Mouse (Mus musculus) embryonic fibroblast, embryonic 13.5 days (primary cell): ENCODE results near the gene Hoxb4. TPM values are rescaled to one million over a fixed set of nuclear protein-coding genes. Genes with fewer than 3 reads are reported as not detected.

Experiments used
- H3K27ac ChIP-seq: 2 replicates; pipeline ENCODE4 v1.5.1; 2012; ENCODE audit warnings: low read length, control low read depth, inconsistent platforms; ENCODE audit not compliant: insufficient read depth
- H3K4me1 ChIP-seq: 2 replicates; pipeline ENCODE4 v1.6.1; 2011; ENCODE audit warnings: low read length; ENCODE audit not compliant: control insufficient read depth, insufficient read depth
- H3K4me3 ChIP-seq: 2 replicates; pipeline ENCODE4 v1.5.1; 2011; ENCODE audit warnings: mild to moderate bottlenecking, control low read depth, low read length; ENCODE audit not compliant: insufficient read depth
- CTCF ChIP-seq: IDR thresholded peaks from 2 replicates; pipeline ENCODE4 v1.5.1; 2011; ENCODE audit warnings: mild to moderate bottlenecking, control low read depth, low read length, moderate library complexity, borderline replicate concordance; ENCODE audit not compliant: insufficient read depth
- POLR2A ChIP-seq: IDR thresholded peaks from 2 replicates; pipeline ENCODE4 v1.6.1; 2011; ENCODE audit warnings: low read depth, mild to moderate bottlenecking, control low read depth, low read length, moderate library complexity
- polyA plus RNA-seq: library from polyadenylated mRNA; stranded (reverse); fragments of >200 nt; gene quantifications from 2 replicates; pipeline ENCODE4 v1.2.4, GENCODE M21; 2011; ENCODE audit warnings: low read depth; ENCODE audit not compliant: missing spikeins, insufficient read length

Gene Hoxb4
- polyA plus RNA-seq, 1 experiment, result 8.3 TPM

- Histone ChIP-seq H3K27ac (peak overlapping the region; percentile 70), H3K4me3 (no peak overlapping the region), H3K4me1 (no peaks in the 10 kb centered on the region)
- TF ChIP-seq POLR2A, result no peak
- no peak for TF ChIP-seq CTCF
These were observed 3.8 kb downstream of the Hoxb4 start for GRCm38 (mm10) chr11:96321846-96322245.

GRCm38 (mm10) chr11:96322738-96323137 is 4.7 kb downstream of the Hoxb4 start:
- Histone ChIP-seq H3K27ac (peak overlapping the region; percentile 70; the same call in 1 of the 2 replicates), H3K4me3 (no peak overlapping the region), H3K4me1 (no peaks in the 10 kb centered on the region)
- TF ChIP-seq POLR2A, result no peak
- TF ChIP-seq CTCF, result no peak

GRCm38 (mm10) chr11:96323154-96323553 is 5.1 kb downstream of the Hoxb4 start, which contains the start of gene Hoxb3:
TSS of gene Hoxb3 (plus strand) at chr11:96323326.
- Histone ChIP-seq H3K27ac (peak within 1 kb of the TSS; percentile 70), H3K4me3 (peak within 1 kb of the TSS; percentile 6; the same call in 1 of the 2 replicates), H3K4me1 (no peaks in the 10 kb centered on the region)
- TF ChIP-seq CTCF (no peak), POLR2A (no peak)

- H3K27ac ChIP-seq, result peak overlapping the region; percentile 51
- no peaks in the 10 kb centered on the region for H3K4me1 ChIP-seq
- no peak overlapping the region for H3K4me3 ChIP-seq
These were observed 6.1 kb downstream of the Hoxb4 start for GRCm38 (mm10) chr11:96324125-96324524.

GRCm38 (mm10) chr11:96324965-96325364 is 6.9 kb downstream of the Hoxb4 start:
- TF ChIP-seq CTCF (no peak), POLR2A (no peak)
- no peaks in the 10 kb centered on the region for H3K4me1 ChIP-seq
- no peak overlapping the region; the same call in 1 of the 2 replicates for H3K4me3 ChIP-seq
- H3K27ac ChIP-seq, result peak overlapping the region; percentile 51

More at GRCm38 (mm10) chr11:96324125-96324524, 6.1 kb downstream of the Hoxb4 start:
- no peak for TF ChIP-seq CTCF
- TF ChIP-seq POLR2A, result no peak

- H3K4me1 ChIP-seq, result no peaks in the 10 kb centered on the region
- peak overlapping the region; percentile 56 for H3K27ac ChIP-seq
- no peak for TF ChIP-seq POLR2A
- TF ChIP-seq CTCF, result no peak
- H3K4me3 ChIP-seq, result peak overlapping the region; percentile 19; the same call in 1 of the 2 replicates
These were observed 7.7 kb downstream of the Hoxb4 start for GRCm38 (mm10) chr11:96325747-96326212.

DNA sequence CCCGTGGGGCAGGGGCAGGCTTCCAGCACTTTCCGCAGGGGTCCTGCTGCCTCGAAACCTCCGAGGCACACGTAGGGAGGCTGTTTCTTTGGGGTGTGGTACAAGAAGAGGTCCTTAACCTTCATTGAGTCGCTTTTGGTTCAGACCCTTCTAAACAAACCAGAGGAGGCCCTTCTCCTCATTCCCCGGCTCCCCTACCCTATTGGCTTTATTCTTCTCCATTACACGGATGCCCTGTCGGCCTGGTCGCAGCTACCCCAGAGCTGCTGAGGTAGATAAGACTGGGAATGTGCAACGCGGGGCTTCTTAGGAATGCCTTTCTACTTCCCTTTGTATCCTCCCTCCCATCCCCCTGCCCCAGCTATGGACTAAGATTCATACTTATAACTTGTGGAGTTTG is 8.6 kb downstream of the Hoxb4 start:
- TF ChIP-seq POLR2A (no peak), CTCF (no peak)
- Histone ChIP-seq H3K27ac (peak overlapping the region; percentile 47; the same call in 1 of the 2 replicates), H3K4me3 (no peak overlapping the region), H3K4me1 (no peaks in the 10 kb centered on the region)

- no peaks in the 10 kb centered on the region for H3K4me1 ChIP-seq
- TF ChIP-seq POLR2A, result no peak
- no peak for TF ChIP-seq CTCF
These were observed 9.1 kb downstream of the Hoxb4 start for GRCm38 (mm10) chr11:96327122-96327521.

DNA sequence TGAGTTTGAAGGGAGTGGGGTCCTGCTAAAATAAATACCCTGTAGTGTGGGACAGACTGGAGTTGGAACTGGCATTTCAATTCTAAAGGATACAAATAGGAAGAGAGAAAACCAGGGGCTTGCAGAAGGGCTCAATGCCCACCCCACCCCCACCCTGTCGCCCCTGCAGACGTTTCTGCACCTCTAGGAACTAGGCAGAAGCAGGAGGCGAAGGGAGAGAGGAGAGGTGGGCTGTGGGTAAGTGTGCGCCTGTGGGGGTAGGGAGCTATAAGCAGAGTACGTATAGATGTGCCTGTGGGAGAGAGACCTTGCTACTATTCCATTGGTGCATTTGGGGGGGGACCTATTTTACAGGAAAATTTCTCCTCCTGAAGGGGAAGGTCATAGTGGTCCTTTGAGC is 9.7 kb downstream of the Hoxb4 start:
- Histone ChIP-seq H3K4me1 (no peaks in the 10 kb centered on the region), H3K4me3 (no peak overlapping the region), H3K27ac (peak overlapping the region; percentile 53)
- TF ChIP-seq CTCF (no peak), POLR2A (no peak)

More at GRCm38 (mm10) chr11:96327122-96327521, 9.1 kb downstream of the Hoxb4 start:
- Histone ChIP-seq H3K27ac (peak overlapping the region; percentile 47), H3K4me3 (no peak overlapping the region; the same call in 1 of the 2 replicates)

GRCm38 (mm10) chr11:96328605-96329004 is 10.5 kb downstream of the Hoxb4 start:
- Histone ChIP-seq H3K4me1 (no peaks in the 10 kb centered on the region), H3K27ac (peak overlapping the region; percentile 4; the same call in 1 of the 2 replicates), H3K4me3 (no peak overlapping the region)
- TF ChIP-seq CTCF, result no peak

- H3K4me3 ChIP-seq, result peak overlapping the region; percentile 23
- TF ChIP-seq CTCF (no peak), POLR2A (no peak)
- H3K4me1 ChIP-seq, result no peaks in the 10 kb centered on the region
- H3K27ac ChIP-seq, result peak overlapping the region; percentile 81
These were observed 14.0 kb downstream of the Hoxb4 start for GRCm38 (mm10) chr11:96332105-96332504.
